Mouse (Mus musculus) forebrain, embryonic 11.5 days (tissue): ENCODE data around the gene Sphk2. TPM values are rescaled to one million over a fixed set of nuclear protein-coding genes. Genes with fewer than 3 reads are reported as not detected.

Experiments
- ATAC-seq: fragments of 200-750 bp; cut with Nextera tagmentation; replicated peaks from 2 replicates; pipeline ENCODE4 v1.8.0; 2017; ENCODE audit warnings: moderate TSS enrichment; ENCODE audit not compliant: low FRiP score
- DNase-seq: peaks from one replicate; pipeline ENCODE4 v3.0.0-alpha.2; 2017; ENCODE audit warnings: low spot score
- H3K27ac ChIP-seq: fragments of 300-500 bp; sonication (generic); 2 replicates; pipeline ENCODE4 v1.5.1; 2014; ENCODE audit warnings: low read depth, low read length
- H3K27me3 ChIP-seq: fragments of 300-500 bp; sonication (generic); 2 replicates; pipeline ENCODE4 v1.6.1; 2014; ENCODE audit warnings: mild to moderate bottlenecking, low read length, mixed read lengths; ENCODE audit not compliant: control insufficient read depth, insufficient read depth
- H3K36me3 ChIP-seq: fragments of 300-500 bp; sonication (generic); 2 replicates; pipeline ENCODE4 v1.6.1; 2014; ENCODE audit warnings: mild to moderate bottlenecking, low read length, moderate library complexity, mixed read lengths; ENCODE audit not compliant: control insufficient read depth, insufficient read depth
- H3K4me1 ChIP-seq: fragments of 300-500 bp; sonication (generic); replicated peaks from 2 replicates; pipeline ENCODE4 v1.6.1; 2014; ENCODE audit warnings: low read length, mixed read lengths; ENCODE audit not compliant: control insufficient read depth, insufficient read depth
- H3K4me2 ChIP-seq: fragments of 300-500 bp; sonication (generic); 2 replicates; pipeline ENCODE4 v1.6.1; 2014; ENCODE audit warnings: low read depth, mild to moderate bottlenecking, low read length, moderate library complexity, mixed read lengths; ENCODE audit not compliant: severe bottlenecking
- H3K4me3 ChIP-seq: fragments of 300-500 bp; sonication (generic); 2 replicates; pipeline ENCODE4 v1.5.1; 2014; ENCODE audit warnings: low read depth, low read length
- H3K9ac ChIP-seq: fragments of 300-500 bp; sonication (generic); 2 replicates; pipeline ENCODE4 v1.6.1; 2014; ENCODE audit warnings: low read length
- H3K9me3 ChIP-seq: fragments of 300-500 bp; sonication (generic); 2 replicates; pipeline ENCODE4 v1.6.1; 2016; ENCODE audit warnings: low read length, mixed read lengths; ENCODE audit not compliant: control insufficient read depth
- WGBS: fragments of 180-500 bp; shearing (Covaris S2); extraction: QIAGEN DNeasy Blood & Tissue Kit; methylation state at CpG from one replicate; pipeline ENCODE4 v1.1.7; 2014; 5-methylcytosine and 5-hydroxymethylcytosine counted together
- polyA plus RNA-seq: library from polyadenylated mRNA; unstranded; fragments of >200 nt; fragmentation: Nextera tagmentation; extraction: Ambion mirVana; gene quantifications from 2 replicates; pipeline ENCODE4 v1.2.1, GENCODE M21; 2014

Gene Sphk2
- polyA plus RNA-seq, 1 experiment from 2014 or later: 27.0 TPM

GRCm38 (mm10) chr7:45721642-45722347, 4.0 kb upstream of the Sphk2 start:
- no peak overlapping the region for H3K4me3 ChIP-seq
- no peak for DNase-seq
- H3K27ac ChIP-seq: no peak overlapping the region
- no peak for ATAC-seq
- H3K4me1 ChIP-seq: peaks cover 7% of the 10 kb centered on the region
- H3K4me2 ChIP-seq: no peak overlapping the region
- peaks cover 24% of the 10 kb centered on the region for H3K36me3 ChIP-seq
- no peaks in the 10 kb centered on the region for H3K9me3 ChIP-seq
- WGBS: 75% methylated on average over 13 of the region's 13 CpGs
- no peak overlapping the region for H3K9ac ChIP-seq
- H3K27me3 ChIP-seq: no peaks in the 10 kb centered on the region

- Histone ChIP-seq H3K27ac (no peak overlapping the region), H3K4me1 (peaks cover 12% of the 10 kb centered on the region), H3K27me3 (no peaks in the 10 kb centered on the region), H3K4me2 (no peak overlapping the region), H3K9me3 (no peaks in the 10 kb centered on the region), H3K9ac (no peak overlapping the region), H3K36me3 (peaks cover 24% of the 10 kb centered on the region), H3K4me3 (no peak overlapping the region)
- ATAC-seq: no peak
- no peak for DNase-seq
- WGBS: 79% methylated on average over 7 of the region's 7 CpGs
Measured at GRCm38 (mm10) chr7:45721234-45721571, 3.4 kb upstream of the Sphk2 start.

GRCm38 (mm10) chr7:45720413-45721233, 2.8 kb upstream of the Sphk2 start, which contains the start of gene Fam83e:
TSS of gene Fam83e (plus strand) at chr7:45721212.
- no peak within 1 kb of the TSS for H3K4me2 ChIP-seq
- no peak within 1 kb of the TSS for H3K27ac ChIP-seq
- H3K9me3 ChIP-seq: no peaks in the 10 kb centered on the region
- H3K4me1 ChIP-seq: peaks cover 18% of the 10 kb centered on the region
- H3K27me3 ChIP-seq: no peaks in the 10 kb centered on the region
- DNase-seq (peak; percentile 54), ATAC-seq (no peak)
- H3K9ac ChIP-seq: no peak within 1 kb of the TSS
- H3K4me3 ChIP-seq: no peak within 1 kb of the TSS
- 81% methylated on average over 13 of the region's 14 CpGs for WGBS
- peaks cover 24% of the 10 kb centered on the region for H3K36me3 ChIP-seq

GRCm38 (mm10) chr7:45719738-45720412, 2.1 kb upstream of the Sphk2 start:
- H3K9me3 ChIP-seq: no peaks in the 10 kb centered on the region
- no peak overlapping the region for H3K27ac ChIP-seq
- DNase-seq (no peak), ATAC-seq (no peak)
- H3K36me3 ChIP-seq: peaks cover 24% of the 10 kb centered on the region
- no peak overlapping the region; the same call in 1 of the 2 replicates for H3K4me2 ChIP-seq
- H3K4me3 ChIP-seq: no peak overlapping the region
- peak overlapping the region; percentile 99; the same call in 1 of the 2 replicates for H3K9ac ChIP-seq
- H3K4me1 ChIP-seq: peaks cover 21% of the 10 kb centered on the region
- no peaks in the 10 kb centered on the region for H3K27me3 ChIP-seq
- WGBS: 91% methylated on average over 15 of the region's 16 CpGs

- 87% methylated on average over 10 of the region's 10 CpGs for whole genome bisulfite sequencing
- Histone ChIP-seq H3K27ac (no peak overlapping the region), H3K4me2 (peak overlapping the region; percentile 62), H3K27me3 (no peaks in the 10 kb centered on the region), H3K9ac (peak overlapping the region; percentile 99), H3K9me3 (no peaks in the 10 kb centered on the region), H3K36me3 (peaks cover 19% of the 10 kb centered on the region), H3K4me1 (peaks cover 23% of the 10 kb centered on the region), H3K4me3 (peak overlapping the region; percentile 92)
- DNase-seq: peak; percentile 42
- no peak for ATAC-seq
Measured at GRCm38 (mm10) chr7:45719180-45719579, 1.4 kb upstream of the Sphk2 start.

- Histone ChIP-seq H3K4me1 (peaks cover 25% of the 10 kb centered on the region), H3K27me3 (no peaks in the 10 kb centered on the region), H3K4me3 (peak overlapping the region; percentile 92), H3K9ac (peak overlapping the region; percentile 99), H3K9me3 (no peaks in the 10 kb centered on the region), H3K27ac (peak overlapping the region; percentile 82), H3K36me3 (peaks cover 12% of the 10 kb centered on the region), H3K4me2 (peak overlapping the region; percentile 62)
- ATAC-seq (no peak), DNase-seq (no peak)
- WGBS: under 1% methylated on average over 20 of the region's 20 CpGs
Measured at GRCm38 (mm10) chr7:45718331-45718730, 529 bp upstream of the Sphk2 start.

GRCm38 (mm10) chr7:45716952-45717917, 567 bp downstream of the Sphk2 start:
- H3K9ac ChIP-seq: peak overlapping the region; percentile 89
- peak overlapping the region; percentile 62 for H3K4me2 ChIP-seq
- peaks cover 25% of the 10 kb centered on the region for H3K4me1 ChIP-seq
- no peaks in the 10 kb centered on the region for H3K9me3 ChIP-seq
- no peaks in the 10 kb centered on the region for H3K27me3 ChIP-seq
- DNase-seq (no peak), ATAC-seq (peak; percentile 13)
- H3K36me3 ChIP-seq: peaks cover 19% of the 10 kb centered on the region
- WGBS: 10% methylated on average over 31 of the region's 31 CpGs
- 0 out of 2 replicates have a peak overlapping the region, but pooled peaks have one; percentile 51 for H3K27ac ChIP-seq
- peak overlapping the region; percentile 92 for H3K4me3 ChIP-seq
